Comparison of ENCODE assay signal across 18 mouse cellular contexts in the genomic region with DNA sequence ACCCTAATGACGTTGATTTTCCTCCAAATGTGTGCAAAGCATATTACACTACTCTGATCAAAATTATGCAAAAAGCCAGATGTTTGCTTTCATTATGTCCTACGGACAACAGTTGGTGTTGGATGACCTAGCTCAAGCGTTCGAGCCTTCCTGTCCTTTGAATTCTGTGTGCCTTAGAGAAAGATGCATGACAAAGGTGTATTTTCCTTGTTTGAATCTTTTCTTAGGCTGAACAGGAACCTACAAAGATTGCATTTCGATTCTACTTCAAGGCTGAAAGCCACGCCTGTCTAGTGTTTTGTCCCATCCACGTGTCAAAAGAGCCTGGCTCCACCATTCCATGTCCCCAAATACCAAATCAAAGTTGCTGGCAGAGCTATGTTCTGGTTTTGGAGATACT.
"Had no signal": no experiment of that assay in that cellular context is flagged by ENCODE, and none has a peak within 500 bp of the region (broad histone marks: within the 10 kb centered on the region; RNA-seq: fewer than 3 reads in every experiment).

No protein-coding gene starts in this region.

- ATAC-seq: midbrain, embryonic 16.5 days had no signal

- H3K36me3 ChIP-seq: midbrain, embryonic 10.5 days; midbrain, embryonic 12.5 days; neural tube, embryonic 13.5 days; neural tube, embryonic 15.5 days had no signal

- H3K27me3 ChIP-seq: midbrain, embryonic 12.5 days; neural tube, embryonic 13.5 days; neural tube, embryonic 15.5 days had no signal

- H3K4me1 ChIP-seq: midbrain, embryonic 10.5 days had no signal

- DNase-seq: lung, embryonic 14.5 days; lung, postnatal 10 days; lung, postnatal 4 days; midbrain, embryonic 14.5 days; retina, postnatal 1 day; right cerebral cortex, adult 18-20 months; right cerebral cortex, postnatal 25 days; right cerebral cortex, postnatal 4 days; spleen, adult 18-20 months; thymus, adult 18-20 months; thymus, postnatal 14 days; thymus, postnatal 36 days had no signal

- H3K4me3 ChIP-seq: midbrain, embryonic 10.5 days; midbrain, embryonic 12.5 days; myocyte; neural tube, embryonic 13.5 days; neural tube, embryonic 15.5 days had no signal

- H3K9me3 ChIP-seq: midbrain, embryonic 10.5 days; midbrain, embryonic 12.5 days; neural tube, embryonic 13.5 days; neural tube, embryonic 15.5 days had no signal

- H3K9ac ChIP-seq: lung, embryonic 14.5 days; midbrain, embryonic 12.5 days; neural tube, embryonic 13.5 days; neural tube, embryonic 15.5 days had no signal

- H3K27ac ChIP-seq: midbrain, embryonic 10.5 days; midbrain, embryonic 12.5 days; neural tube, embryonic 13.5 days; neural tube, embryonic 15.5 days had no signal

- H3K4me2 ChIP-seq: lung, embryonic 14.5 days; midbrain, embryonic 12.5 days; neural tube, embryonic 13.5 days; neural tube, embryonic 15.5 days had no signal
